Mouse (Mus musculus) stomach, embryonic 16.5 days (tissue): ENCODE measurements around the gene Olfr177. TPM values are rescaled to one million over a fixed set of nuclear protein-coding genes. Genes with fewer than 3 reads are reported as not detected.

Source experiments
- ATAC-seq: fragments of 200-750 bp; cut with Nextera tagmentation; 2 replicates; pipeline ENCODE4 v1.8.0; 2017; ENCODE audit warnings: moderate number of reproducible peaks, moderate TSS enrichment; ENCODE audit not compliant: insufficient read depth, low FRiP score
- H3K27ac ChIP-seq: fragments of 300-500 bp; sonication (generic); 2 replicates; pipeline ENCODE4 v1.5.1; 2014; ENCODE audit warnings: low read length
- H3K27me3 ChIP-seq: fragments of 300-500 bp; sonication (generic); 2 replicates; pipeline ENCODE4 v1.6.1; 2014; ENCODE audit warnings: low read length, control low read depth, mixed read lengths; ENCODE audit not compliant: control insufficient read depth, insufficient read depth
- H3K36me3 ChIP-seq: fragments of 300-500 bp; sonication (generic); 2 replicates; pipeline ENCODE4 v1.6.1; 2014; ENCODE audit warnings: low read length; ENCODE audit not compliant: control insufficient read depth, insufficient read depth
- H3K4me1 ChIP-seq: fragments of 300-500 bp; sonication (generic); 2 replicates; pipeline ENCODE4 v1.6.1; 2014; ENCODE audit warnings: low read length, control low read depth, mixed read lengths; ENCODE audit not compliant: control insufficient read depth, insufficient read depth
- H3K4me2 ChIP-seq: fragments of 300-500 bp; sonication (generic); 2 replicates; pipeline ENCODE4 v1.6.1; 2014; ENCODE audit warnings: low read depth, low read length, mixed read lengths
- H3K4me3 ChIP-seq: fragments of 300-500 bp; sonication (generic); replicated peaks from 2 replicates; pipeline ENCODE4 v1.5.1; 2014; ENCODE audit warnings: mild to moderate bottlenecking, low read length
- H3K9ac ChIP-seq: fragments of 300-500 bp; sonication (generic); 2 replicates; pipeline ENCODE4 v1.6.1; 2014; ENCODE audit warnings: low read length
- H3K9me3 ChIP-seq: fragments of 300-500 bp; sonication (generic); replicated peaks from 2 replicates; pipeline ENCODE4 v1.6.1; 2016; ENCODE audit warnings: low read length, control low read depth; ENCODE audit not compliant: control insufficient read depth
- WGBS: fragments of 180-500 bp; shearing (Covaris S2); extraction: QIAGEN DNeasy Blood & Tissue Kit; methylation state at CpG from one replicate; pipeline ENCODE4 v1.1.7; 2014; 5-methylcytosine and 5-hydroxymethylcytosine counted together
- polyA plus RNA-seq: library from polyadenylated mRNA; unstranded; fragments of >200 nt; fragmentation: Nextera tagmentation; extraction: Ambion mirVana; gene quantifications from 2 replicates; pipeline ENCODE4 v1.2.1, GENCODE M21; 2015

Olfr177 gene
- not detected in 2 replicates for polyA plus RNA-seq

DNA sequence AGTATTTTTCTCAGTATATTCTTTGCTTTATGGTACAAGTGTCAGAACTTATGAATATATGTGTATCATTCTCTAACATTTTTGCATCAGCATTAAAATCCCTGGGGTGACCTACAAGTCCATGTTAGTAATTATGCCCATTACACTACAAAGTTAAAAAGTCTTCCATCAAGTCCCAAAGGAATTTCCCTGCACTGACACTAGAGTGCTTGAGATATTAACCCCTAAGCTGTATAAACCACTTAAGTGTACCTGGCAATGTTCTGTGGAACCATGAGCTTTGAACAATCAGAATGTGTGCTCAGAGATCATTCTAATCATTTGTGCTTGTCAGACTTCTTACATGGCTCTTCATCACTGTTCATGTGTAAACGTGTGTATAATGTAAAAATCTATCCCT, at the start of gene Olfr177:
Olfr177 (minus strand) TSS at position 101 of the 400 bp plus-strand sequence.
- H3K4me3 ChIP-seq = no peak within 1 kb of the TSS
- H3K4me1 ChIP-seq = no peaks in the 10 kb centered on the region
- no peak within 1 kb of the TSS for H3K9ac ChIP-seq
- WGBS = 41% methylated on average over 1 of the region's 1 CpGs
- H3K27me3 ChIP-seq = no peaks in the 10 kb centered on the region
- H3K36me3 ChIP-seq = no peaks in the 10 kb centered on the region
- H3K9me3 ChIP-seq = no peaks in the 10 kb centered on the region
- no peak for ATAC-seq
- no peak within 1 kb of the TSS for H3K4me2 ChIP-seq
- no peak within 1 kb of the TSS for H3K27ac ChIP-seq

DNA sequence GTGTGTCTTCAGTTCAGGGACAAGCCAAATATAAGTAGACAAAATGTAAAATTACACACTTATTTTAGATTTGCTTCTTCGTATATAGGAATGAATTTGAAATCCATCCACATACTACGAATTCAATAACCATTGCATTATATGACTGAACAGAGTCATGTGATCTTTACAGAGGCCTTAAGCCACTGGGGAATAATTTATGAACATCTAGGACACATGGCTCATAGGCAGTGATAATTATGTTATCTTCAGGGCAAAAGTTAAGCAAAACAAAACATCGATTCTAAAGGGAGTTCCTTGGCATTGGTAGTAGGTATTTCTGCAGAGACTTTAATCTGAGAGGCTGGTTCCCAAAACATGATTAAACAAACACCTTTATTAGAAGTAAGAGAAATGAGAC, 17.4 kb upstream of the Olfr177 start, which contains the start of gene Olfr178:
Olfr178 (minus strand) TSS at position 101 of the 400 bp plus-strand sequence.
- no peaks in the 10 kb centered on the region for H3K27me3 ChIP-seq
- no peak within 1 kb of the TSS for H3K27ac ChIP-seq
- WGBS = 85% methylated on average over 3 of the region's 3 CpGs
- no peak within 1 kb of the TSS for H3K4me3 ChIP-seq
- H3K4me2 ChIP-seq = no peak within 1 kb of the TSS
- no peaks in the 10 kb centered on the region for H3K4me1 ChIP-seq
- no peaks in the 10 kb centered on the region for H3K9me3 ChIP-seq
- no peak for ATAC-seq
- no peak within 1 kb of the TSS for H3K9ac ChIP-seq
- H3K36me3 ChIP-seq = no peaks in the 10 kb centered on the region

DNA sequence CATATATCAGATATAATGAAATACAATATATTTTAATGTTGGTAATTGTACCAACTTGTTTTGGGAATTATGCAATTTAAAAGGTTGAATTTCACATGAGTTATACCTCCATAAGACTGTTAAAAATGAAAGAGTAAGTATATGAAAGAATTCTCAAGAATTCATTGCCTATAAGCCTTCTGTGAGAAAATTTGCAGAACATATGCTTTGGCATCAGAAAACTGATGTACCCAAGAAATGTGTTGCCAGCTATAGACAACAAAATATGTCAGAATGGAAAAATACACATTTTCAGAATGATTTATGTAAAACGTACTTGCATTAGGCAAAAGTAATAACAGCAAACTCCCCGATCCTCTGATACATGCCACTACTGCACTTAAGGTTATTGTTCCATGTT, 9.8 kb upstream of the Olfr177 start:
- H3K27ac ChIP-seq = no peak overlapping the region
- H3K4me1 ChIP-seq = no peaks in the 10 kb centered on the region
- H3K9me3 ChIP-seq = no peaks in the 10 kb centered on the region
- H3K4me3 ChIP-seq = no peak overlapping the region
- H3K4me2 ChIP-seq = no peak overlapping the region
- no peaks in the 10 kb centered on the region for H3K27me3 ChIP-seq
- ATAC-seq = no peak
- H3K36me3 ChIP-seq = no peaks in the 10 kb centered on the region
- no peak overlapping the region for H3K9ac ChIP-seq
- WGBS = 96% methylated on average over 2 of the region's 2 CpGs

DNA sequence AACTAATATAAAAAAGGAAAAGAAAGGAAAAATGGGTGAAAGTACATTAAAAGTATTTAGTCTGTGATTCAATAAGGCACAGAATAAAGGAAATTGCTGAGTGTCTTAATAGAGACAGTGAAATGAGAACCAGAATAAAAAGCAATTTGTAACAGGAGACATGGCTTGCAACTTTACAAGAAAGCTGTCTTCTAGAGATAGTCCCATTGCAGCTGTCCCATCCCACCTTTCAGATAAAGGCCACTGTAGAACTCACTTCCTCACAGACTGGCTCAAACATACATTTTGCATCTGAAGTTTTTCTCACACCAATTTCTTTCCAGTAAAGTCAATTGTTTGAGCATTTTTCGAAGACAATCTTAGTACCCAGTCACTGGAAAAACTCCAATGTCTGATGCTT, 13.1 kb downstream of the Olfr177 start:
- Histone ChIP-seq H3K27ac (no peak overlapping the region), H3K9me3 (no peaks in the 10 kb centered on the region), H3K27me3 (no peaks in the 10 kb centered on the region), H3K9ac (no peak overlapping the region), H3K36me3 (no peaks in the 10 kb centered on the region), H3K4me2 (no peak overlapping the region), H3K4me1 (no peaks in the 10 kb centered on the region), H3K4me3 (no peak overlapping the region)
- WGBS = 76% methylated on average over 1 of the region's 1 CpGs
- ATAC-seq = no peak

DNA sequence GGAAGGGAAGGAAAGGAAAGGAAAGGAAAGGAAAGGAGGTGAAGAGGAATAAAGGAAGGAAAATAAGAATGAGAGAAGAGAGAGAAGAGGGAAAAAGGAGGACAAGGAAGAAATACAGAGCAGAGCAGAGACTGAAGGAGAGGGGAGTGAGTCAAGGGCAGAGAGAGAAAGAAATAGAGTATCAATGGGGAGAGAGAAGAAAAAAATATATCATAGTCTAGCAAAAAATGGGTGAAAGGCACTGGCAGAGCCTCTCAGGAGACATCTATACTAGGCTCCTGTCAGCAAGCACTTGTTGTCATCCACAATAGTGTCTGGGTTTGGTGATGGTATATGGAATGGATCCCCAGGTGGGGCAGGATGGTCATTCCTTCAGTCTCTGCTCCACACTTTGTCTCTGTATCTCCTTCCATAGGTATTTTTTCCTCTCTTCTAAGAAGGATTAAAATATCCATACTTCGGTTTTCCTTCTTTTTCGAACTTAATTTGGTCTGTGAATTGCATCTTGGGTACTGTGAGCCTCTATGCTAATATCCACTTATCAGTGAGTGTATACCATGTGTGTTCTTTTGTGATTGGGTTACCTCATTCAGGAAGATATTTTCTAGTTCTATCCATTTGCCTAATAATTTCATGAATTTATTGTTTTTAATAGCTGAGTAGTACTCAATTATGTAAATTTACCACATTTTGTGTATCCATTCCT, 14.4 kb downstream of the Olfr177 start:
- Histone ChIP-seq H3K36me3 (no peaks in the 10 kb centered on the region), H3K4me3 (no peak overlapping the region), H3K4me2 (no peak overlapping the region), H3K27me3 (no peaks in the 10 kb centered on the region), H3K9me3 (no peaks in the 10 kb centered on the region), H3K9ac (no peak overlapping the region), H3K27ac (no peak overlapping the region), H3K4me1 (no peaks in the 10 kb centered on the region)
- WGBS = 94% methylated on average over 2 of the region's 2 CpGs
- no peak for ATAC-seq

DNA sequence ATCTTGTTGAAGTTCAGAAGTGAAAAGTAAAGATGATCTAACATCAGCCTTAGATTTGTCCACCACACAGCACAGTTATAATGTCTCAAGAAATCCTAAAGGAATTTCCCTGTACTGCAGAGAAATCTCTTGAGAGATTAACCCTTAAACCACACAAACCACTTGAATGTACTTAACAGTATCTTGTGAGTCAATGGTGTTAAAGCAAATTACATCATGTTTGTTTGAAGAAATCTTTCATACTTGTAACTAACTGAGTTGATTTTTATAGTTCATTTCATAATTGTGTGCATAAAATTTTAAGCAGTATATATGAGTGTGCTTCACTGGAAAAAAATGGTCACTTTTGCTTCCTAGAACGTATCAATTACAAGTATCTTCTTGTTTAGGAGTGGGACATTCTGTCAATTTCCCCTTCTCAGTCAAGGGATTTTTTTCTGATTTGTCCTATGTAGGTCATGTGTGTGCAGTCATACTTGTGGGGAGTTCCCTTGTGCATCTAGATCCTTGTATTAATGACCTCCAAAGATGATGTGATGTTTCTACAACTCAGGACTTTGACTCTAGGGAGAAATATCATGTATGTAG, 47.7 kb downstream of the Olfr177 start, which contains the start of gene Olfr175-ps1:
Olfr175-ps1 (minus strand) TSS at position 51 of the 588 bp plus-strand sequence.
- H3K4me1 ChIP-seq = no peaks in the 10 kb centered on the region
- no peaks in the 10 kb centered on the region for H3K36me3 ChIP-seq
- whole genome bisulfite sequencing = 66% methylated on average over 1 of the region's 1 CpGs
- H3K9me3 ChIP-seq = no peaks in the 10 kb centered on the region
- no peak within 1 kb of the TSS for H3K4me2 ChIP-seq
- no peak within 1 kb of the TSS for H3K4me3 ChIP-seq
- no peaks in the 10 kb centered on the region for H3K27me3 ChIP-seq
- ATAC-seq = no peak
- H3K9ac ChIP-seq = no peak within 1 kb of the TSS
- no peak within 1 kb of the TSS for H3K27ac ChIP-seq

Other genes starting within 250 kb of the Olfr177 start
- not detected in 2 replicates for gene E330017A01Rik, start 236.0 kb downstream of the Olfr177 start, polyA plus RNA-seq
- gene Cpox, start 204.5 kb downstream of the Olfr177 start, polyA plus RNA-seq = 40.4 and 41.1 TPM in 2 replicates
- gene Gpr15, start 155.7 kb downstream of the Olfr177 start, polyA plus RNA-seq = 0.14 TPM in 1 of 2 replicates, not detected in the other
- gene Cldnd1, start 146.9 kb downstream of the Olfr177 start, polyA plus RNA-seq = 125 and 138 TPM in 2 replicates
- not detected in 2 replicates for gene Olfr172, start 111.6 kb downstream of the Olfr177 start, polyA plus RNA-seq
- not detected in 2 replicates for gene Olfr173, start 74.5 kb downstream of the Olfr177 start, polyA plus RNA-seq
- gene Olfr175-ps1, start 48.0 kb downstream of the Olfr177 start, polyA plus RNA-seq = not detected in 2 replicates
- not detected in 2 replicates for gene Olfr178, start 17.3 kb upstream of the Olfr177 start, polyA plus RNA-seq
- gene Olfr181, start 54.0 kb upstream of the Olfr177 start, polyA plus RNA-seq = not detected in 2 replicates
- not detected in 2 replicates for gene Olfr180, start 54.6 kb upstream of the Olfr177 start, polyA plus RNA-seq
- not detected in 2 replicates for gene Olfr183, start 120.6 kb upstream of the Olfr177 start, polyA plus RNA-seq
- gene Olfr186, start 155.5 kb upstream of the Olfr177 start, polyA plus RNA-seq = 0.21 TPM in 1 of 2 replicates, not detected in the other
- 0.24 TPM in 1 of 2 replicates, not detected in the other for gene Olfr187, start 165.0 kb upstream of the Olfr177 start, polyA plus RNA-seq
- not detected in 2 replicates for gene Olfr190, start 203.2 kb upstream of the Olfr177 start, polyA plus RNA-seq
- not detected in 2 replicates for gene Olfr191, start 215.1 kb upstream of the Olfr177 start, polyA plus RNA-seq
- not detected in 2 replicates for gene Olfr193, start 237.1 kb upstream of the Olfr177 start, polyA plus RNA-seq
- gene Olfr194, start 246.3 kb upstream of the Olfr177 start, polyA plus RNA-seq = not detected in 2 replicates